Mouse (Mus musculus): ENCODE data around the gene Tex19.2.
"Not testable (repeated sequence)": the region's sequence is repeated elsewhere in the genome, so short reads cannot be mapped to it uniquely, and the experiment has no call there.

The Tex19.2 gene

GRCm38 (mm10) chr11:121111051-121111450 lies 7.4 kb downstream of the Tex19.2 start:
- no peak for DNase-seq (ENCODE audit: low spot score)

DNA sequence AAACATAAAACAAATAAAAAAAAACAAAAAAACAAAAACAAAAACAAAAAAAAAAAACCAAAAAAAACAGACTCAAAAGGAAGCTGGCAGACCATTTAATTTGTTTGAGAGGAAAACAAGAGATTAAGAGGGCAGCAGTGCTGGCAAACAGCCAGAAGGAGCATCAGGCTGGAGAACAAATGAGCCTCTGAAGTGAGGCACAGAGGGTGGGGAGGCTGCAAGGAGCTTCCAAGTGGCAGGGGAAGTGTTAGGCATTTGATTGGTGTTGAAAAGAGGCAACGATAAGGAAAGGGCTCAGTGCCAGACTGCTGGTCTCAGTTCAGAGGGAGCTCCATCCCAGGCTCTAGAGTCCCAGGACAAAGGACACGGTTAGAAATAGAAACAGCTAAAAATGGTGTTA lies 8.5 kb downstream of the Tex19.2 start:
- peak; percentile 36 for DNase-seq (ENCODE audit: low spot score)

GRCm38 (mm10) chr11:121108061-121108460 lies 10.4 kb downstream of the Tex19.2 start:
- DNase-seq (ENCODE audit: low spot score) = no peak

GRCm38 (mm10) chr11:121107242-121107641 lies 11.2 kb downstream of the Tex19.2 start:
- not testable (repeated sequence) for DNase-seq (ENCODE audit: low spot score)

GRCm38 (mm10) chr11:121101124-121101805 lies 17.2 kb downstream of the Tex19.2 start:
- no peak for DNase-seq (ENCODE audit: low spot score)

GRCm38 (mm10) chr11:121100692-121101091 lies 17.8 kb downstream of the Tex19.2 start:
- no peak for DNase-seq (ENCODE audit: low spot score)

DNA sequence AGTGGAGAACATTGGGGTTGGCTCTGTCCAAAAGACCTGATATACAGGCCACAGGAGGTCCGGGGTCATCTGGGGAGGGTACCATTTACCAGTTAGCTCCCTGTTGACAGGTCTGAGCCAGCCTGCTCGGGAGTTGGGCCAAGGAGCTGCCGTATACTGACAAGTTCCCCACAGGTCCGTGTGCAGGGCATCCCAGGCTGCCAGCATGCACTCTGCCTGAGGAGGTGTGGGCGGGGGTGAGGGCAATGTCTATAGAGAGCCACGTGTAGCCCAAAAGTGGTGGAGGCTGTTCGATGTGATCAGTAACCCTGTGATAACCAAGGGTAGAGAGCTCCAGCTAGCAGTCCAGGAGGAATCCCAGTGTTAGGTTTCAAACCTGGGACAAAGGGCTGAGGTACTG lies 18.7 kb downstream of the Tex19.2 start:
- no peak for DNase-seq (ENCODE audit: low spot score)

- no peak for DNase-seq (ENCODE audit: low spot score)
Observed at GRCm38 (mm10) chr11:121092606-121093585, 25.6 kb downstream of the Tex19.2 start.

DNA sequence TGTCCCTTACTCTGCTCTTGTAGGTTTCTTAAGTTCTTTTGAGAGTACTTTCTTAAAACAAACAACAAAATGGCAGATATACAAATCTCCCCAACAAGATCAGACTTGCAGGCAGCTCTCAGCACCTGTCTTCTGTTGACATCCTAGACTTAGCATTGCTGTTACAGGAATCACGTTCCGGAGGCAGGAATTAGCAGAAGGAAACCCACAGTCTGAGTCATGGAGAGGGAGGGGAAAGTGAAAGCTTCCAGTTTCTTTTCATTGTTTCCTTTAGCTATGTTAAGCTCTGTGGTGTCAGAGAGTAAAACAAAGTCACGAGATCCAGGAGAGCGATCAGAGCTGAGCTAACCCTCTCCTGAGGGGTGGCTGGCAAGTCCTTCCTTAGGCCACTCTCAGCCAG lies 27.5 kb downstream of the Tex19.2 start:
- no peak for DNase-seq (ENCODE audit: low spot score)

DNA sequence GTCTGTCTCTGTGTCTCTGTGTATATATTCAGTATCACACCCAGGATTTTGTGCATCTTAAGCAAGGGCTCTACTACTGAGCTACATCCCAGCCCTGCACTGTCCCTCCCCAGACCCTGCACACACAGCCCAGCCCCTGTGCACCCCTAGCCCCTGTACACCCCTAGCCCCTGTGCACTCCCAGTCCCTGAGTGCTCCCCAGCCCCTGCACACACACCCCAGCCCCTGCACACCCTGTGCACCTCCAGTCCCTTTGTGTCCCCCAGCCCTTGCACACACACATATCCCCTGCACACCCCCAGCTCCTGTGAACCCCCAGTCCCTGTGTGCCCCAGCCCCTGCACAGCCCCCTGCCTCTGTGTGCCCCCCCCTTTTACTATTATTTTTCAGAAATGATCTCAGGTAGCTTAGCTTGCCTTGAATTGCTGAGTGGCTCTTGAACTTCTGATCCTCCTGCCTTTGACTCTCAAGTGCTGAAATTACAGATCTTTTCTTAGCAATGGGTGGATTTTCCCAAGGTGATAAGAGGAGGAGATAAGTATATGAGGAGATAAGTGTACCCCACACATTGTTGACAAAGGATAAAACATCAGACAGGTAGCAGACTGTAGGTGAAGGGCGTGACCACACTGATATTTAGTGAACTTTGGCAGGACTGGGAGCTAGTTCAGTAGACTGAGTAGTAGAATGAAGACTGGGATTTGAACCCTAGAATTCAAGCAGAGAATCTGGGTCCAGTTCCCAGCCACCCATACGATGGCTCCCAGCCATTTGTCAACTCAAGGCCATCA lies 28.5 kb downstream of the Tex19.2 start:
- no peak for DNase-seq (ENCODE audit: low spot score)

DNA sequence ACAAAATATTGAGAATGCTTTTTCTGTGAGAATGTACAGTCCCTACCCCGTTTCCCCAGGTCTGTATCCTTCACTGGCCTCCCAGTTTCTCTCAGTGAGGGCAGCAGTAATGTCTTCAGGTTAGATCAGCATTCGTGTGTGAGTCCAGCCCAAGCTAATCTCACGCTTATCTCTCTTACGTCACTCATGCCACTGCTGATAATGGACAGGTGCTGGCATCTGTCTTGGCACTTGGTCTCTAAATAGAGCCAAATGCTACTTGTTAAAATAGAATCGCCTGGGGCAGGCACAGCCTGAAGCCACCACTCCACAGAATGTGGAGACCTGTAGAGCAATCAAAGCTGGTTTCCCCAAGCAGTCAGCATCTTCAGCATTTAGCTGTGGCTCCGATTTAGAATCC lies 29.5 kb downstream of the Tex19.2 start:
- DNase-seq (ENCODE audit: low spot score) = no peak

DNA sequence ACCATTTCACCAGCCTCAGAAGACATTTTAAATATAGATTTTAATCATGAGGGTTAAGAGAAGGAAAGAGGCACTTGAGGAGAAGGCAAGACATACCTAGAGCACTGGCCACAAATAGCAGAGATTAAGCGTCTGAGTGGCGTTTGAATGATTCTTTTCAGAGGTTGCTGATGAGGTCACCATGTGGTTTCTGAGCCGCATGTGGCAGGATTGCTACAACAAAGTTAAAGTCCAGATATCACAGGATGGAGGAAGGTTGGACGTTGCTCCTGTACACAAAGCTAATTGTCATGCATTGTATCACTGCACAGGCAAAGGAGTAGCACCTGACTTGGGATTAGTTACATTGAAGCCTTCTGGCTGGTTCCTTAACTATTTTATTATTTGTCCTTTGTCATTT lies 32.2 kb downstream of the Tex19.2 start:
- no peak for DNase-seq (ENCODE audit: low spot score)

DNA sequence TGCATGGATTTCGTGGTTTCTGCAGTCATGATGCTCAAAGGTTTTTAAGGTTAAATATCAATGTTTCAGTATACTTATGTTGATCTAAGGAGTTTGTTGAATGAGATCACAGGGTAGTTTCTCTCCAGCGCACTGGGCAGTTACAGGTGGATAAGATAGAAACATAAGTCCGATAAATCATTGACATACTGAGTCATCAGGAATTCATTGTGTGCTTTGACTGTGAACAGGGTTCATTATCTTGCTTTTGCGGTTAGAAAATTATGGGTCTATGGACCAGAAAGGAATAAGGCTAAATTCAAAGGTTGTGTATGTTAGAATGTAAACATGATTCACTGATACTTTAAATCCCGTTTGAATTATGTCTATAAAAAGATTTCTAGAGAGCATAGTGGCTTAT lies 33.3 kb downstream of the Tex19.2 start:
- no peak for DNase-seq (ENCODE audit: low spot score)

DNA sequence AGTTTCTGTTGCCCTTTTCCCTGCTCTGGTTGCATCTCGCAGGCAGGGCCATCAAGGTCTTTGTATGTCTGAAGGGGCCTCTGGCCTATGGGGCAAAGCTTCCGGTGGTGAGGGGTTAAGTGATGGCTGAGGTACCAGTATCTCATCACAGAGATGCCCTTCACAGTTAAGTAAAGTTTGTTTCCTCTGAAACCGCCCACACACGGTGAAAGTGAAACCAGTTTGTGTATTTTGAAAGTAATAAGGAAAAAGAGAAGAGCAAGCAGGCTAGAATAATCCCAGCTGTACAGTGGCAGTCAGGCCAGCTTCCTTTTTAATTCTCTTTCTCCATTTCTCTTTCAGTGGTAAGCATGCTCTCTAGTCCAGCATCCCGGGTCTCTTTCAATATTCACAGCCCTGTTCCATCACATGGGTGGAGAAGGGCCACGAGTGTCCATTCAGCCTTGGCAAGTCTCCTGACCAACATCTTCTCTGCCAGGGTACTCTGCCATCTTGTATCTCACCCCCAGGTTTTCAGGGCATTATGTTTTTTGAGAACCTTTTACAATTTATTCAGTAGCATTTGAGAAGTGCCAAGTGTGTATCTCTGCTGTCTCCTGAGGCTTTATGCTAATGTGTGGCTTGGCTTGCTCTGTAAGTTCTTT lies 35.5 kb downstream of the Tex19.2 start:
- no peak for DNase-seq (ENCODE audit: low spot score)

DNA sequence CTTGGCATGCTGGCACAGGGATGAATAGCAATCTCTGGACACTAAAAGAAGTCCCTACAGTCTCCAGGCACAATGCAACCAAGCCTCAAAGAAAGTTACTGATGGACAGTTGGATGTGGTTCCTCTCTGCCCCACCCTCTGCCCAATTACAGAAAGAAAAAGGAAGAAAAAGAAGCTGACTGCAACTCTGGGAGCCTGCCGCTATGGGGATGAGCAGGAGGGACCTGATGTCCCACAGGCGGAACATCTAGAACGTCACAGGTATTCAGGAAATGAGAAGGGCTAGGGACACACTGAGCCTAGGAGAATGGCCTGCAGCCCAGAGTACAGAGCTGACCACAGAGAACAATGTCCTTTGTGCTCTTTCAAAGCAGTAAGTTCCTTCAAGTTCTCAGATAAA lies 36.2 kb downstream of the Tex19.2 start:
- DNase-seq (ENCODE audit: low spot score) = no peak

DNA sequence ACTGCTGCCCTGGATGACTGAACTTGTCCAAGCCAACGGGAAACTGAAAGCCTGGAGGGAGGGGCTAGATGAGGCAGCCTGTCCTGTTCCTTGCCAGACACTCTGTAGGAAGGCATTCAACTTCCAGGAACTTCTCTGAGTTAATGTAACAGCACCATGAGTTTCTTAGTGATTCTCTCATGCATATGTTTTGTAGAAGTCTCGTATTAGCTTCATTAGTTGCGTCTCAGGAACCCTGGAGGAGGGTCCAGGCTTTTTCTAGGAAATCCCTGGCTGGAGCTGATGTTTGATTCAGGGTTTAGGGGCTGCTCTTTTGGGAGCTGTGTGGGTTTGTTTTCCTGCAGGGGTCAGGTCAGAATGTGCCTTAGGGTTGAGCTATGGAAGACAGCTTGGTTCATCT lies 37.4 kb downstream of the Tex19.2 start, which contains the start of gene Sectm1a:
Gene Sectm1a, minus strand, starts transcription at position 101 of the 400 bp plus-strand sequence.
- DNase-seq (ENCODE audit: low spot score) = no peak

- DNase-seq (ENCODE audit: low spot score) = no peak
Observed at GRCm38 (mm10) chr11:121080330-121080729, 38.1 kb downstream of the Tex19.2 start.

GRCm38 (mm10) chr11:121075655-121076054 lies 42.8 kb downstream of the Tex19.2 start:
- no peak for DNase-seq (ENCODE audit: low spot score)

GRCm38 (mm10) chr11:121069662-121070061 lies 48.8 kb downstream of the Tex19.2 start:
- DNase-seq (ENCODE audit: low spot score) = not testable (repeated sequence)

DNA sequence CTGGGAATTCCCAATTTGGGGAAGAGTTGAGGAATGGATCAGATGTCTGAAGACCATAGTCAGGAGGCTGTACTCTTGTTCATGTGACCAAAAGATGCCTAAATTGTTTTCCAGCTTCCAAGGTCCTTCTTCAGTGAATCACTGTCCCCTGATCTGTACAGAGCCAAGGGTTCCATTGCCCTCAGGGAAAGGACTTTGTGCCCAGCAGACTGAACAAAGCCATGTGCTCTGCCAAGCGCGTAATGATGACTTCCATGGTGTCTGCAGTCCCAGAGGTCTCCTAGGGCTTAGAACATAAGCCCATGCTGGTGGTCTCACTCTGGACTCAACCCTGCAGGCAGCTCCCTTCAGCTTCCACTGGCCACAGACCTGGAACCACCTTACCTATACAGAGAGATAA lies 50.6 kb downstream of the Tex19.2 start:
- no peak for DNase-seq (ENCODE audit: low spot score)
